Mouse (Mus musculus): Measurements from ENCODE around the gene Scmh1. TPM values are rescaled to one million over a fixed set of nuclear protein-coding genes. Genes with fewer than 3 reads are reported as not detected.

Gene Scmh1
- polyA plus RNA-seq, 1 experiment: 12.0 TPM

DNA sequence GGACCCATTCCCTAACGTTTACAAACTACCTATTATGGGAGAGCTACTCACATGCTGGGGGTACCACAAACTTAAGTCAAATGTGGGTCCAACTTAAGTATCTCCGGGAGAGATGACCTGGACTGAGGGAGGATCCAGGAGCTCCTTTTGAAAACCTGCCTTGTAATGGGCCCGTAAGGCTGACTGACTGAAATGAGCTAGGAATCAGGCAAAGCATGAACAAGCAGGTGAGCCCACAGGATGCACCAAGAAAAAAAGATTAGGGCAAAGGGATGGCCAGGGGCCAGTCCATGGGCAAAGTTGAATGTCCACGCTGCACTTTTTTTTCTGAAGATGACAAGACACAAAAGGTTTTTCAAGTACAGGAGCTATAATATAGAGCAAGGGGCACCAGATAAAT is 163.9 kb downstream of the Scmh1 start:
- Histone ChIP-seq H3K36me3 (ENCODE audit: control insufficient read depth, insufficient read depth, low read length) (0 out of 2 replicates have a peak, but pooled peaks cover 2% of the 10 kb centered on the region), H3K27me3 (ENCODE audit: control insufficient read depth, insufficient read depth, low read length) (0 out of 2 replicates have a peak, but pooled peaks cover 2% of the 10 kb centered on the region), H3K27ac (ENCODE audit: insufficient read depth, low read length) (no peak overlapping the region), H3K4me1 (ENCODE audit: control insufficient read depth, insufficient read depth, insufficient read length) (no peaks in the 10 kb centered on the region), H3K4me3 (ENCODE audit: extremely low read depth, insufficient read depth, insufficient read length) (peak overlapping the region; percentile 34; the same call in 1 of the 2 replicates)
- no peak for DNase-seq (ENCODE audit: low read depth in 1 of 2, low spot score in 2 of 2)
- TF ChIP-seq CTCF (IDR thresholded peaks at IDR 0.05; ENCODE audit: extremely low read depth, insufficient read depth, insufficient read length, insufficient replicate concordance) (no peak), POLR2A (IDR thresholded peaks at IDR 0.05; ENCODE audit: low read depth, low read length) (no peak)
- 15% methylated on average over 4 of the region's 4 CpGs for WGBS

GRCm38 (mm10) chr4:120569486-120570437 is 164.7 kb downstream of the Scmh1 start, which contains the start of gene Ctps:
TSS of gene Ctps (minus strand) at chr4:120570276.
- under 1% methylated on average over 97 of the region's 97 CpGs for WGBS
- peak; percentile 80 to 87 for DNase-seq (ENCODE audit: low read depth in 1 of 2, low spot score in 2 of 2)
- Histone ChIP-seq H3K4me1 (ENCODE audit: control insufficient read depth, insufficient read depth, insufficient read length) (no peaks in the 10 kb centered on the region), H3K27me3 (ENCODE audit: control insufficient read depth, insufficient read depth, low read length) (0 out of 2 replicates have a peak, but pooled peaks cover 2% of the 10 kb centered on the region), H3K27ac (ENCODE audit: insufficient read depth, low read length) (peak within 1 kb of the TSS; percentile 87), H3K4me3 (ENCODE audit: extremely low read depth, insufficient read depth, insufficient read length) (peak within 1 kb of the TSS; percentile 97), H3K36me3 (ENCODE audit: control insufficient read depth, insufficient read depth, low read length) (0 out of 2 replicates have a peak, but pooled peaks cover under 1% of the 10 kb centered on the region)
- TF ChIP-seq CTCF (IDR thresholded peaks at IDR 0.05; ENCODE audit: extremely low read depth, insufficient read depth, insufficient read length, insufficient replicate concordance) (no peak), POLR2A (IDR thresholded peaks at IDR 0.05; ENCODE audit: low read depth, low read length) (peak; percentile 23)

DNA sequence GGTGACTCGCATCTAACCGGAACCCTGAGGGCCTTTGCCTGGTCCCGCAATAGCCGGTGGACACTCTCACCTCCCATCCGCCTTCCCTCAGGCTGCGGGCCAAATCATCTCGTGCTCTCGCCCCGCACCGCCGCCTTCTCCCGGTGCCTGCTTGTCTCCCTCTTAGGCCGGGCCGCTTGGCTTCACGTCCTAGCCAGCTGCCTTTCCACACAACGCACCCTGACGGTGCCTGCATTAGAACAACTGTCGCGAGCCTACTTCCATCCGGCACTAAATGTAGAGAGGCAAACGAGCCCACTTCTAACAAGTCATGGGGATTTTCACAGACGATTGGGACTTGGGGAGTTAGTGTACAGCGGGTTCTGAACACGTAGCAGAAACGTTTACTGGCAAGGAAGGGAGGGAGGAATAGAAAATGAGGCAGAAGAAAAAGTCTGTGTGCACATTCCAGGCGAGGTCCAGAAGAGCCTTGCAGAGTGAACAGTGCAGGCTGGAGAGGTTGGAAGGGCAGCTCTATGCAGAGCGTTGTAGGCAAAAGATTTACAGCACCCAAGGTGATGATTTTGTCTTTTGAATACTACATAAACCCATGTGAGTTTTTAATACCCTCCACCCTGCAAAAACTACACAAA is 165.5 kb downstream of the Scmh1 start:
- Histone ChIP-seq H3K4me3 (ENCODE audit: extremely low read depth, insufficient read depth, insufficient read length) (peak overlapping the region; percentile 97), H3K4me1 (ENCODE audit: control insufficient read depth, insufficient read depth, insufficient read length) (no peaks in the 10 kb centered on the region), H3K27me3 (ENCODE audit: control insufficient read depth, insufficient read depth, low read length) (0 out of 2 replicates have a peak, but pooled peaks cover 2% of the 10 kb centered on the region), H3K36me3 (ENCODE audit: control insufficient read depth, insufficient read depth, low read length) (no peaks in the 10 kb centered on the region), H3K27ac (ENCODE audit: insufficient read depth, low read length) (peak overlapping the region; percentile 6; the same call in 1 of the 2 replicates)
- WGBS: 1% methylated on average over 27 of the region's 27 CpGs
- TF ChIP-seq CTCF (IDR thresholded peaks at IDR 0.05; ENCODE audit: extremely low read depth, insufficient read depth, insufficient read length, insufficient replicate concordance) (no peak), POLR2A (IDR thresholded peaks at IDR 0.05; ENCODE audit: low read depth, low read length) (no peak)
- DNase-seq (ENCODE audit: low read depth in 1 of 2, low spot score in 2 of 2): no peak

- Histone ChIP-seq H3K27me3 (ENCODE audit: control insufficient read depth, insufficient read depth, low read length) (0 out of 2 replicates have a peak, but pooled peaks cover 2% of the 10 kb centered on the region), H3K4me1 (ENCODE audit: control insufficient read depth, insufficient read depth, insufficient read length) (no peaks in the 10 kb centered on the region), H3K36me3 (ENCODE audit: control insufficient read depth, insufficient read depth, low read length) (no peaks in the 10 kb centered on the region), H3K4me3 (ENCODE audit: extremely low read depth, insufficient read depth, insufficient read length) (no peak overlapping the region), H3K27ac (ENCODE audit: insufficient read depth, low read length) (no peak overlapping the region)
- TF ChIP-seq POLR2A (IDR thresholded peaks at IDR 0.05; ENCODE audit: low read depth, low read length) (no peak), CTCF (IDR thresholded peaks at IDR 0.05; ENCODE audit: extremely low read depth, insufficient read depth, insufficient read length, insufficient replicate concordance) (no peak)
- 93% methylated on average over 3 of the region's 3 CpGs for WGBS
- DNase-seq (ENCODE audit: low read depth in 1 of 2, low spot score in 2 of 2): no peak
Measured at GRCm38 (mm10) chr4:120571070-120571464, 166.0 kb downstream of the Scmh1 start.

GRCm38 (mm10) chr4:120571691-120572090 is 166.6 kb downstream of the Scmh1 start:
- Histone ChIP-seq H3K4me3 (ENCODE audit: extremely low read depth, insufficient read depth, insufficient read length) (no peak overlapping the region), H3K27me3 (ENCODE audit: control insufficient read depth, insufficient read depth, low read length) (0 out of 2 replicates have a peak, but pooled peaks cover 2% of the 10 kb centered on the region), H3K4me1 (ENCODE audit: control insufficient read depth, insufficient read depth, insufficient read length) (no peaks in the 10 kb centered on the region), H3K36me3 (ENCODE audit: control insufficient read depth, insufficient read depth, low read length) (no peaks in the 10 kb centered on the region), H3K27ac (ENCODE audit: insufficient read depth, low read length) (no peak overlapping the region)
- no peak for TF ChIP-seq POLR2A (IDR thresholded peaks at IDR 0.05; ENCODE audit: low read depth, low read length)
- TF ChIP-seq CTCF (IDR thresholded peaks at IDR 0.05; ENCODE audit: extremely low read depth, insufficient read depth, insufficient read length, insufficient replicate concordance): no peak
- no peak for DNase-seq (ENCODE audit: low read depth in 1 of 2, low spot score in 2 of 2)
- WGBS: 82% methylated on average over 3 of the region's 3 CpGs

Other genes starting within 250 kb of the Scmh1 start
- gene Edn2, start 244.1 kb upstream of the Scmh1 start, polyA plus RNA-seq (2012; rRNA removed): not detected in 2 replicates
- 0.20 and 0.26 TPM in 2 replicates for gene Foxo6, start 117.9 kb upstream of the Scmh1 start, polyA plus RNA-seq (2012; rRNA removed)
- 0.07 TPM in 1 of 2 replicates, not detected in the other for gene Slfnl1, start 127.0 kb downstream of the Scmh1 start, polyA plus RNA-seq (2012; rRNA removed)
- 4.2 and 4.3 TPM in 2 replicates for gene Ctps, start 165.0 kb downstream of the Scmh1 start, polyA plus RNA-seq (2012; rRNA removed)
- gene Gm8439, start 183.5 kb downstream of the Scmh1 start, polyA plus RNA-seq (2012; rRNA removed): not detected in 2 replicates